Mouse (Mus musculus): ENCODE data around the gene Psmd4.
"Not testable (repeated sequence)": the region's sequence is repeated elsewhere in the genome, so short reads cannot be mapped to it uniquely, and the experiment has no call there.

Gene Psmd4

GRCm38 (mm10) chr3:95042166-95042837 lies at the start of gene Psmd4:
Psmd4 (minus strand) TSS chr3:95042614.
- DNase-seq, result peak; percentile 98

- no peak for DNase-seq
These were observed 45.7 kb upstream of the Psmd4 start for GRCm38 (mm10) chr3:95088071-95088470.

- DNase-seq, result peak in 1 of 2 experiments; percentile 26
These were observed 29.2 kb upstream of the Psmd4 start for GRCm38 (mm10) chr3:95071606-95072005.

GRCm38 (mm10) chr3:95066570-95066969 lies 24.2 kb upstream of the Psmd4 start:
- no peak for DNase-seq

GRCm38 (mm10) chr3:95066095-95066494 lies 23.7 kb upstream of the Psmd4 start:
- DNase-seq, result no peak

GRCm38 (mm10) chr3:95065553-95065952 lies 23.1 kb upstream of the Psmd4 start:
- DNase-seq, result no peak

- no peak for DNase-seq
These were observed 21.3 kb upstream of the Psmd4 start for GRCm38 (mm10) chr3:95063741-95064140.

GRCm38 (mm10) chr3:95058078-95058477 lies 15.7 kb upstream of the Psmd4 start:
- DNase-seq, result peak in 1 of 2 experiments; percentile 16

- DNase-seq, result peak in 1 of 2 experiments; percentile 18
These were observed 13.9 kb upstream of the Psmd4 start for GRCm38 (mm10) chr3:95056275-95056674.

GRCm38 (mm10) chr3:95054481-95055260 lies 12.3 kb upstream of the Psmd4 start:
- DNase-seq, result peak; percentile 34 to 52

GRCm38 (mm10) chr3:95053701-95054100 lies 11.3 kb upstream of the Psmd4 start:
- DNase-seq, result peak; percentile 26 to 45

GRCm38 (mm10) chr3:95052959-95053358 lies 10.5 kb upstream of the Psmd4 start:
- DNase-seq, result peak in 1 of 2 experiments; percentile 47

GRCm38 (mm10) chr3:95047914-95048313 lies 5.5 kb upstream of the Psmd4 start:
- no peak for DNase-seq

GRCm38 (mm10) chr3:95046462-95047057 lies 4.1 kb upstream of the Psmd4 start:
- DNase-seq, result no peak

- no peak for DNase-seq
These were observed 837 bp upstream of the Psmd4 start for GRCm38 (mm10) chr3:95043251-95043650.

- DNase-seq, result no peak
These were observed 420 bp upstream of the Psmd4 start for GRCm38 (mm10) chr3:95042838-95043229.

- no peak for DNase-seq
These were observed 789 bp downstream of the Psmd4 start for GRCm38 (mm10) chr3:95041625-95042024.

GRCm38 (mm10) chr3:95029953-95030352 lies 12.5 kb downstream of the Psmd4 start:
- no peak for DNase-seq

GRCm38 (mm10) chr3:95029291-95029827 lies 13.1 kb downstream of the Psmd4 start:
- not testable (repeated sequence) for DNase-seq

GRCm38 (mm10) chr3:95028603-95029002 lies 13.8 kb downstream of the Psmd4 start:
- no peak for DNase-seq

- peak in 1 of 2 experiments; percentile 42 for DNase-seq
These were observed 14.7 kb downstream of the Psmd4 start for GRCm38 (mm10) chr3:95027701-95028100.

GRCm38 (mm10) chr3:95027057-95027645 lies 15.3 kb downstream of the Psmd4 start:
- no peak for DNase-seq

GRCm38 (mm10) chr3:95025202-95025601 lies 17.2 kb downstream of the Psmd4 start:
- DNase-seq, result no peak

Measured in kidney, postnatal 4 days (tissue).